Mouse (Mus musculus) forebrain, embryonic 11.5 days (tissue): Measurements from ENCODE around the gene Shroom1. TPM values are rescaled to one million over a fixed set of nuclear protein-coding genes. Genes with fewer than 3 reads are reported as not detected.

Experiments
- ATAC-seq: fragments of 200-750 bp; cut with Nextera tagmentation; replicated peaks from 2 replicates; pipeline ENCODE4 v1.8.0; 2017; ENCODE audit warnings: moderate TSS enrichment; ENCODE audit not compliant: low FRiP score
- DNase-seq: peaks from one replicate; pipeline ENCODE4 v3.0.0-alpha.2; 2017; ENCODE audit warnings: low spot score
- H3K27ac ChIP-seq: fragments of 300-500 bp; sonication (generic); 2 replicates; pipeline ENCODE4 v1.5.1; 2014; ENCODE audit warnings: low read depth, low read length
- H3K27me3 ChIP-seq: fragments of 300-500 bp; sonication (generic); 2 replicates; pipeline ENCODE4 v1.6.1; 2014; ENCODE audit warnings: mild to moderate bottlenecking, low read length, mixed read lengths; ENCODE audit not compliant: control insufficient read depth, insufficient read depth
- H3K36me3 ChIP-seq: fragments of 300-500 bp; sonication (generic); 2 replicates; pipeline ENCODE4 v1.6.1; 2014; ENCODE audit warnings: mild to moderate bottlenecking, low read length, moderate library complexity, mixed read lengths; ENCODE audit not compliant: control insufficient read depth, insufficient read depth
- H3K4me1 ChIP-seq: fragments of 300-500 bp; sonication (generic); replicated peaks from 2 replicates; pipeline ENCODE4 v1.6.1; 2014; ENCODE audit warnings: low read length, mixed read lengths; ENCODE audit not compliant: control insufficient read depth, insufficient read depth
- H3K4me2 ChIP-seq: fragments of 300-500 bp; sonication (generic); 2 replicates; pipeline ENCODE4 v1.6.1; 2014; ENCODE audit warnings: low read depth, mild to moderate bottlenecking, low read length, moderate library complexity, mixed read lengths; ENCODE audit not compliant: severe bottlenecking
- H3K4me3 ChIP-seq: fragments of 300-500 bp; sonication (generic); 2 replicates; pipeline ENCODE4 v1.5.1; 2014; ENCODE audit warnings: low read depth, low read length
- H3K9ac ChIP-seq: fragments of 300-500 bp; sonication (generic); 2 replicates; pipeline ENCODE4 v1.6.1; 2014; ENCODE audit warnings: low read length
- H3K9me3 ChIP-seq: fragments of 300-500 bp; sonication (generic); 2 replicates; pipeline ENCODE4 v1.6.1; 2016; ENCODE audit warnings: low read length, mixed read lengths; ENCODE audit not compliant: control insufficient read depth
- WGBS: fragments of 180-500 bp; shearing (Covaris S2); extraction: QIAGEN DNeasy Blood & Tissue Kit; methylation state at CpG from one replicate; pipeline ENCODE4 v1.1.7; 2014; 5-methylcytosine and 5-hydroxymethylcytosine counted together
- polyA plus RNA-seq: library from polyadenylated mRNA; unstranded; fragments of >200 nt; fragmentation: Nextera tagmentation; extraction: Ambion mirVana; gene quantifications from 2 replicates; pipeline ENCODE4 v1.2.1, GENCODE M21; 2014

The Shroom1 gene
- polyA plus RNA-seq, 1 experiment from 2014 or later, result 1.1 TPM

DNA sequence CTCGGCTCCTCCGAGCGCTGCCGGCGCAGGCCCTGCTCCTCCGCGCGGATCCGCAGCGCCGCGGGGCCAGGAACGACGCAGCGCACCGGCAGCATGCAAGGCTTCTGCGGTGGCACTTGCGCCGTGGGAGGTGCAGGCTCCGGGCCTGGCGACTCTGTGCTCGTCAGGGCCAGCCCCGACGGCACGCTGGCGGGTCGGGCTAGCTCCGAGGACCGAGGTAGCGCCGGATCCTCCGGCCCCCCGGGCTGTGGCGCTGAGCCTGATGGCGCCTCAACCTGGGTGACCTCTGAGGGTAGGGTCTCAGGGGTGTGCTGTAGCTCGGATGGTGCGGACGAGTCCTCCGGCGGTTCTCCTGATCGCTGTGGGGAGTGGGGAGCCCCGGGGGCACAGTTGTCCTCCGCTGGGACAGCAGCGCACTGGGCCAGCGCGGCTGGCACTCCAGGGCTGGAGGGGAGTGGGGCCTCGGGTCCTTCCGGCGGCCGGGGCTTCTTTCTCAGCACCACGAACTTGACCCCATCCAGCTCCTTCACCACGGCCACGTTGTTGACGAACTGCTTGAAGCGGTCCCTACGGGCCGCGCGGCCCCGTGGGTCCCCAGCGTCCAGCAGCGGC, 22.3 kb downstream of the Shroom1 start:
- peaks cover 5% of the 10 kb centered on the region; the same call in 1 of the 2 replicates for H3K9me3 ChIP-seq
- peak overlapping the region; percentile 64 for H3K4me2 ChIP-seq
- H3K27ac ChIP-seq, result no peak overlapping the region
- H3K4me1 ChIP-seq, result peaks cover 17% of the 10 kb centered on the region
- DNase-seq, result peak; percentile 63
- H3K36me3 ChIP-seq, result no peaks in the 10 kb centered on the region
- WGBS, result 2% methylated on average over 59 of the region's 62 CpGs
- H3K27me3 ChIP-seq, result peaks cover 40% of the 10 kb centered on the region
- no peak for ATAC-seq
- peak overlapping the region; percentile 16 for H3K9ac ChIP-seq
- H3K4me3 ChIP-seq, result peak overlapping the region; percentile 42

DNA sequence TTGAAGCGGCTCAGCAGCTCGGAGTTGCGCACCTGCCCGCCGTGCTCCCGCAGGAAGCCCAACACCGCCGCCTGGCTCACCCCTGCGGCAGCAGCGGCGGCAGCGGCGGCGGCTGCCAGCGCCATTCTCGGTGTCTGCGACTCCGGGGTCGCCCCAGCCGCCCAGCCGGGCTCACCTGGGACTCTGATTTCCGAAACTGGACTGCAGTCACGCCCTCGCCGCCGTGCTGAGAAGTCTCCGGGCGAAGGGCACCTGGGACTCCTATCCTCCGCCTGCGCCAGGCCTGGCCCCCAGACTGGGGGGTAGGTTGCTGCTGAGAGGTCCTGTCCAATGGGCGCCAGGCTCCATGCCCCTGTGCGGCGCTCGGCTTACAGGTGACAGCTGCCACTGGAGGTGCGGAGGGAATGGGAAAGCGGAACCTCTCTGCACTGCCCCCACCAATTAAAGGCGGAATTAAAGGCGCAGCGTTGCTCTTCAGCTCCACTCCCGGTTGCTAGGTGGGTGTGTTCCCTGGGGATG, 22.8 kb downstream of the Shroom1 start, which contains the start of the genes Gm9945 and Sowaha:
Gene Gm9945 (plus strand): TSS at position 384 of the 519 bp plus-strand sequence.
Gene Sowaha (minus strand): TSS at position 492 of the 519 bp plus-strand sequence.
- Histone ChIP-seq H3K27me3 (peaks cover 40% of the 10 kb centered on the region), H3K4me2 (peak within 1 kb of the TSS; percentile 64), H3K9me3 (peaks cover 5% of the 10 kb centered on the region; the same call in 1 of the 2 replicates), H3K36me3 (no peaks in the 10 kb centered on the region), H3K4me3 (peak within 1 kb of the TSS; percentile 42), H3K27ac (no peak within 1 kb of the TSS), H3K4me1 (peaks cover 17% of the 10 kb centered on the region), H3K9ac (peak within 1 kb of the TSS; percentile 16)
- ATAC-seq (no peak), DNase-seq (peak; percentile 67)
- 6% methylated on average over 40 of the region's 40 CpGs for WGBS

DNA sequence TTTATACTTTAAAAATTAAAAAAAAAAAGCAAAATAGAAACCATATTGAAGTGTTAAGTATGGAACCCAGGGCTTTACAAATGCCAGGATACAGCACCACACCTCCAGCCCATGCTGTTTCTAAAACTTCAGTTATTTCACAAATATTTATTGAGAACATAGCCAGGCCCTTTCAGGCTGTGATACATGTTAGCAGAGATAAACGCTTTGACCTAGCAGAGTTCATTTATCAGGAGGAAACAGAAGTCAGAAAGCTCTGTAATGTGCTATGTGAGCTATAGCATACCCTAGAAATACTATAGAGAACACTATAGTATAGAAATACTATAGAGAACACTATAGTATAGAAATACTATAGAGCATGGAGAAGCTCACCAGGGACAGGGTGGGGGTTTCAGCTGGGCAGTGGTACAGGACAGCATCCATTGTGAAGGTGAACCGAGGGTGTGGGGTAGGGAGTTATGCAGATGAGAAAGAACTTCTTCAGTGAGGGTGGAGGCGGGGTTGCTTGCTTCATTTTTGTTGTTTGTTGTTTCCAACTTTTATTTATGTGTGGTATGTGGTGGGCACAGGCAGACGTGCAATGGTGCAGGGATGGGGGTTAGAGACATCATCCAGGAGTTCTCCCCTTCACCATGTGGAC, 24.2 kb downstream of the Shroom1 start:
- Histone ChIP-seq H3K9me3 (peaks cover 5% of the 10 kb centered on the region; the same call in 1 of the 2 replicates), H3K4me1 (peaks cover 16% of the 10 kb centered on the region), H3K4me2 (no peak overlapping the region), H3K27ac (no peak overlapping the region), H3K4me3 (no peak overlapping the region), H3K9ac (no peak overlapping the region), H3K36me3 (no peaks in the 10 kb centered on the region), H3K27me3 (peaks cover 40% of the 10 kb centered on the region)
- WGBS, result 74% methylated on average over 4 of the region's 4 CpGs
- no peak for DNase-seq
- ATAC-seq, result no peak

DNA sequence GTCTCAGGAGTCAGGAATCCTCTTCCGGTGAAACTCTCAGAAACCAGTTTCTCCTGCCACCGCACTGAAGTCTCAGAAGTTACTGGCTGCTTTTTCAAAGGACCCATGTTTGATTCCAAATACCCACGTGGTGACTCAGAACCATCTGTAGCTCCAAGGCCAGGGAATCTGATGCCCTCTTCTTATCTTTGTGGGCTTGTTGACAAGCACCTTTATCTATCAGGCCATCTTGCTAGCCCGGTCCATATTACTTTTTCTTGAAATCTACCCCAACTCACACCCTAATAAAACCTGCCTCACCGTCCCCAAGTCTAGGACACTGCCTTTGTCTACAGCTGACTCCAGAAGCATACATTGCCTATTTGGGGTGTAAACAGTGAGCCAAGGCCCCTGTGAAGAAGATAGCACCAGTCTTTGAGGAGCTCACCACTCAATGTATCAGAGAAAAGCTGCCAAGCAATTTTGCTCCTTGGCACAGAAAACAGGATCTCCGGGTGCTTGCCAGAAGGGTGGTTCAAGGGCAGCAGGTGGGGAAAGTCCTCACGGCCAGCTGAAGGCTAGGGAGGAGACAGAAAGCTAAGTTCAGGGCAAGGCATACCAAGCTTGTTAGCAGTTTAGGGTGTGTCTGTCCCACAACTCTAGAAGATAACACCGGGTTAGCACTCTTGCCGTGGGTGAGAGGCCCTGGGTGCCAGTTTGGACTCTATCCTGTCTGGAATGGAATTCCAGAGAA, 26.3 kb downstream of the Shroom1 start:
- H3K9ac ChIP-seq, result no peak overlapping the region
- no peak overlapping the region for H3K27ac ChIP-seq

DNA sequence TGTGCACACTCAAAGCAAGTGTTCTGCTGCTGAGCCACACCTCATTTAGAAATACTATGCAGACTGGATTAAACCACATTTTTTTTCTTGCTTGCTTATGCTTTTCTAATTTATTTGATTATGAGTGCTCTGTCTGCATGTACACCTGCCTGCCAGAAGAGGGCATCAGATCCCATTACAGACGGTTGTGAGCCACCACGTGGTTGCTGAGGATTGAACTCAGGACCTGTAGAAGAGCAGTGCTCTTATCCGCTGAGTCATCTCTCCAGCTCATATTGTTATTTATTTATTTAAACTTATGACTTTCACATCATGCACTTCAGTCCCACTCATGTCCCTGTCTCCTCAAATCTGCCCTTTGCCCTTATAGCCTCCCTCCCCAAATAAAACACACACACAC, 28.7 kb downstream of the Shroom1 start:
- no peak overlapping the region for H3K4me2 ChIP-seq
- H3K27ac ChIP-seq, result no peak overlapping the region
- H3K36me3 ChIP-seq, result no peaks in the 10 kb centered on the region
- peaks cover 11% of the 10 kb centered on the region for H3K27me3 ChIP-seq
- no peaks in the 10 kb centered on the region for H3K9me3 ChIP-seq
- DNase-seq (no peak), ATAC-seq (no peak)
- no peak overlapping the region for H3K9ac ChIP-seq
- 53% methylated on average over 3 of the region's 3 CpGs for WGBS
- H3K4me3 ChIP-seq, result no peak overlapping the region
- H3K4me1 ChIP-seq, result peaks cover 5% of the 10 kb centered on the region; the same call in 1 of the 2 replicates

More for the DNA sequence above, 26.3 kb downstream of the Shroom1 start:
- H3K9me3 ChIP-seq, result peaks cover 5% of the 10 kb centered on the region; the same call in 1 of the 2 replicates
- H3K36me3 ChIP-seq, result no peaks in the 10 kb centered on the region
- H3K4me1 ChIP-seq, result peaks cover 20% of the 10 kb centered on the region
- no peak overlapping the region for H3K4me3 ChIP-seq
- WGBS, result 78% methylated on average over 9 of the region's 9 CpGs
- no peak overlapping the region for H3K4me2 ChIP-seq
- H3K27me3 ChIP-seq, result peaks cover 35% of the 10 kb centered on the region
- DNase-seq (no peak), ATAC-seq (no peak)

DNA sequence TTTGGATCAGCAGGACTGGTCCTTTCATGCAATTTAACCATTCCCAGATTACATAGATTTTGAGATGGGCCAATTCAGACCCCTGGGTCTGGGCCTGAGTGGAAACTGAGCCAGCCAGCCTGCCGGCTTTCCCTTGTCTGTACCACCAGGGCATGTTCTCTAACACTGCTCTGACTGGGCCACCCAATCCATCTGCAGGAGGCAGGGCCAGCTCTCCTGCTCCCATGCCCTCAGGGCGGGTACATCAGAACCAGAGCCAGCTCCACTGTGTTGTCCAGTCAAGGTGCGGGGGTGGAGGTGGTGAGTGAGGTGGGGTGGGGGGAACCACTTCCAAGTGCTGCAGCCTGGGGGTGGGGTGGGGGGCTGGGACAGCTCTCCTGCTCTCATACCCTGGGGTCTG, 29.3 kb downstream of the Shroom1 start:
- DNase-seq, result no peak
- Histone ChIP-seq H3K9ac (no peak overlapping the region), H3K4me3 (no peak overlapping the region), H3K27me3 (peaks cover 6% of the 10 kb centered on the region), H3K4me1 (peaks cover 5% of the 10 kb centered on the region; the same call in 1 of the 2 replicates), H3K4me2 (no peak overlapping the region), H3K27ac (no peak overlapping the region), H3K9me3 (no peaks in the 10 kb centered on the region), H3K36me3 (no peaks in the 10 kb centered on the region)
- 75% methylated on average over 3 of the region's 3 CpGs for WGBS
- ATAC-seq, result no peak

DNA sequence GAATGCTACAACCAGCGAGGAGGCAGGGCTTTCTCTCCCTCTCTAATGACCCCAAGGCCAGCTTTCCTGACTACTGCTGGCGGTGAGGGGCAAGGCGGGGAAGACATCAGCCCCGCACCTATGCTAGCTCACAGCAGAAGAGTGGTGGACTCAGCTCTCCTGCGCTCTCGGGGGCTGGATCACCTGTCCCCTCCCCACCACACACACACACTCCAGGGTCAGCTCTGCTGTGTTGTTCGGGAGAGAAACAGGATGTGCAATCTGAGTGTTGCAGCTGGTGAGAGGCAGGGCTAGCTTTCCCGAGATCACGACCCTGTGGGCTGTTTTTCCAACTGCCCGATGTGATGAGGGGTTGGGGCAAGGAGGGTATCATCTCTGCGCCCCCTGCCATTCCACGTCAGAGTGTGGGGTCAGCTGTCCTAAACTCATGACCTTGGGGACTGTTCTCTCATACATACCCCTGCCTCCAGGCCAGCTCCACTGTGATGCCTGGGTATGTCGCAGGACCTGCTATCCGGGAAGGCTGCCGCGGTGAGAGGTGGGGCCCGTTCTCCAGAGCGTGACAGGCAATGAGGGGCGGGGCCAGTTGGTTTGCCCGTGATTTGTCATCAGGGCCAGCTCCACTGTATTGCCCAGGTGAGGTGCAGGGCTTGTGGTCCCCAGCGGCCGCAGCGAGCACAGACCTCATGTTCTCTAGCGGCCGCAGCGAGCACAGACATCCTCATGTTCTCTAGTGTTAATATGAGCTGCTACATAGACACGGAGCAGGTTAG, 30.0 kb downstream of the Shroom1 start:
- Histone ChIP-seq H3K36me3 (no peaks in the 10 kb centered on the region), H3K27me3 (peaks cover 5% of the 10 kb centered on the region), H3K27ac (no peak overlapping the region), H3K4me1 (peaks cover 5% of the 10 kb centered on the region; the same call in 1 of the 2 replicates), H3K9ac (peak overlapping the region; percentile 37), H3K4me2 (peak overlapping the region; percentile 35; the same call in 1 of the 2 replicates), H3K4me3 (no peak overlapping the region), H3K9me3 (no peaks in the 10 kb centered on the region)
- WGBS, result 13% methylated on average over 27 of the region's 27 CpGs
- DNase-seq (peak; percentile 61), ATAC-seq (no peak)

DNA sequence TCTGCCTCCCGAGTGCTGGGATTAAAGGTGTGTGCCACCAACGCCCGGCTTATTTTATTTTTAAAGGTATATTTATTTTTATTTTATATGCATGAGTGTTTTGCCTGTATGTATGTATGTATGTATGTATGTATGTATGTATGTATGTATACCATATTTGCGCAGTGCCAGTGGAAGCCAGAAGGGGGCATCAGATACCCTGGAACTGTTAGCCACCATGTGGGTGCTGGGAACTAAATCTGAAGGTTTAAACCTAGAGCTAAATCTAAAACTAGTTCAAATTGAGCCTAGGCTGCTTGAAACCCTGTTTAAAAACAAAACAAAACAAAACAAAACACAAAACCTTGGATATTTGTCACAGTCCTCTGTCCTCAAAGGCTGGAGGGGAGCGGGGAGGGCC, 32.0 kb downstream of the Shroom1 start:
- Histone ChIP-seq H3K27ac (no peak overlapping the region), H3K9me3 (no peaks in the 10 kb centered on the region), H3K9ac (no peak overlapping the region), H3K4me2 (no peak overlapping the region), H3K27me3 (peaks cover 5% of the 10 kb centered on the region), H3K4me1 (peaks cover 12% of the 10 kb centered on the region; the same call in 1 of the 2 replicates), H3K4me3 (no peak overlapping the region), H3K36me3 (no peaks in the 10 kb centered on the region)
- ATAC-seq (no peak), DNase-seq (no peak)
- 89% methylated on average over 5 of the region's 5 CpGs for WGBS
